Mouse (Mus musculus) urinary bladder, postnatal 10 days (tissue): ENCODE data around the gene Olfr1258.
"Not testable (repeated sequence)": the region's sequence is repeated elsewhere in the genome, so short reads cannot be mapped to it uniquely, and the experiment has no call there.

Source experiments
- DNase-seq: peaks from one replicate; pipeline ENCODE4 v3.0.0; 2022; ENCODE audit warnings: low spot score

The Olfr1258 gene

DNA sequence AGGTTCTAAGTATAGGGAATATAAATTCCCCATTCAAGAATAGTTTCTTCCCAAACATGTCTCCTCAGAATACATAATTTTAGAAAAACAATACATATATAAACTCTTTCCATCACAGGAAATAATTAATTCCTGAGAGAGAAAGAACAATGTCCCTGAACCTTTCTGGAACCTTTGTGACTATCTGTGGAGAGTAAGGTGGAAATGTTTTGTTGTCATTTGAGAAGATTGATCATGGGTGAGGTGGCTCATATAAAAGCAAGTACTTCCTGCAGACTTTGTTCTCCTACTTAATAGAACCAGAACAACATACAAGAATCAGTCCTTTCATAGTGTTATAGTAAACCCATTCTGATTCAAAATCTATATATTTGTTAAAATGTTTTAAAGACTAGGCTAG is at the start of gene Olfr1258:
Gene Olfr1258 (plus strand): TSS at position 301 of the 400 bp plus-strand sequence.
- no peak for DNase-seq

DNA sequence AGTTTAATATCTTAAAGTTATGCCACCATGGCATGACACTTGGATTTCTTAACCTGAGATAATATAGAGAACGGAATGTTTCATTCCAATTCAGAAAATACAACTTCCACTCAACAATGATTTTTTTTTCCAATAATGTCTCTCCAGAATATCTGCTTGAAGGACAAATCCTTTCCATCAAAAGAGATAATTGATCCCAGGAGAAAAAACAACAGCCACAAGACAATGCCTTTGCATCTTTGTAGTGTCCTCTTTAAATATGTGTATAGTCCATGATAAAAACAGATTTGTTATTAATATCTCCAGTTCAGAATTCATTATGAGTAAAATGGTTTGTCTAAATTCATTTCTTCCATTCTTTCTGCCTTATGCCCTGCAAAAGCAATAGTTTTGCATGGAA is 49.0 kb upstream of the Olfr1258 start, which contains the start of gene Olfr1257:
Gene Olfr1257 (plus strand): TSS at position 301 of the 400 bp plus-strand sequence.
- no peak for DNase-seq

DNA sequence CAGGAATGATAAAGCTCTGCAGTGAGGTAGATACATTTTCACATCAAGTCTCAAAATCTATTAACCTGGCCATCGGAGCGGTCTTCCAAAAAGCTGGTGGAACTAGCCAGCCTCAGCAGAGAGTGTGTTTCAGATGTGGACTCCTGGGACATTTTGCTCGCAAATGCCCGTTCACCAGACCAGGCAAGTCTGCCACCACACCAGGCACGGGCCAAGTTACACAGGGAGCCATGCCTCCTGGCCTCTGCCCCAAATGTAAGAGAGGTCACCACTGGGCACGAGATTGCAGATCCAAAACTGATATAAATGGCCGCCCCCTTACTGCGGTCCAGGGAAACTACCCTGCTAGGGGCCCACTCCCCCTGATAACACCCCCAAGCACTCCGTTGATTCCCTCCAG is 14.5 kb upstream of the Olfr1258 start:
- not testable (repeated sequence) for DNase-seq

DNA sequence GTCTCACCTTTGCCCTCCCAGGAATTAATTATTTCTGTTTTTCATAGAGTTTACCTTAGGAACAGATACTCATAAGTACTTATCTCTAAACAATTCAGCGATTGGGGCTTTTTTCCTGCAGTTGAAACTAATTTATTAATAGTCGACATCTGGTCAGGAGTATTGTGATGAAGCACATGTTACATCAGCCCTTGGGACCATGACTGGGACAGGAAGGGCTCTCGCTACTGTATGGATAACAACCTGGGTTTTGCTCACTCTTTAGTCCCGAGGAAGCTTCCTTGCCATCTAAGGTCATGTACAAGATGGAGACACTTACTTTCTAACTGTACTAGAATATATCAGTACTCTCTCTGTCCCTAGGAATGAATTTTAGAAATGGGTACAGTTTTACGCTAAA is 21.5 kb downstream of the Olfr1258 start, which contains the start of gene Olfr1259:
Gene Olfr1259 (minus strand): TSS at position 101 of the 400 bp plus-strand sequence.
- DNase-seq: no peak

DNA sequence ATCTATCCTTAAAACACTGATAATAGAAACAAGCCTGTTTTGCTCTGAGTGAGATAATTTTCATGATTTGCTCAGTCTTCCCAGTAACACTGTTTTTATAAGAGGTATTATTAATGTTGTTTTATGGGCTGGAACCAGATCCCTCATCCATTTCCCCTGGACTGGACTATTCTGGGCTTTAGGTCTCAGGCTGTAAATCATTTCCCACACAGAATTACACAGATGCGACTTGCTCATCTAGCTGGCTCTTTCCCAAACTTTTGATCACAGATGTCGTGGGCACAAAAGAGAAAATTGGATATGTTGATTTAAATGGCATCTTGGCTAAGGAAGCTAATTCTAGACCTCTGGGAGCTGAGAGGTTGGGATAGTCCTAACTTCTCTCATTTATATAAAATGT is 47.1 kb downstream of the Olfr1258 start, which contains the start of gene Olfr1260:
Gene Olfr1260 (plus strand): TSS at position 157 of the 400 bp plus-strand sequence.
- DNase-seq: no peak

DNA sequence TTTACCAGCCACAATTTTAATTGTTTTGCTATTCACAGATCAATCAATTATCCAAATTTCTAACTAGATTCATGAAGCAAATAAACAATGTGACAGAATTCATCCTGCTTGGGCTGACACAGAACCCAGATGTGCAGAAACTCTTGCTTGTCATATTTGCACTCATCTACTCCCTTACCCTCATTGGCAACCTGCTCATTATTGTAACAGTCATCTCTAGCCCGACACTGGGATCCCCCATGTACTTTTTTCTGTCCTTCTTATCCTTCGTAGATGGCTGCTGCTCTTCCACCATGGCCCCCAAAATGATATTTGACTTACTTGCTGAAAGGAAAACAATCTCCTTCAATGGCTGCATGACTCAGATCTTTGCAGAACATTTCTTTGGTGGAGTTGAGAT is 50.6 kb downstream of the Olfr1258 start:
- DNase-seq: no peak
